In the genomic region with DNA sequence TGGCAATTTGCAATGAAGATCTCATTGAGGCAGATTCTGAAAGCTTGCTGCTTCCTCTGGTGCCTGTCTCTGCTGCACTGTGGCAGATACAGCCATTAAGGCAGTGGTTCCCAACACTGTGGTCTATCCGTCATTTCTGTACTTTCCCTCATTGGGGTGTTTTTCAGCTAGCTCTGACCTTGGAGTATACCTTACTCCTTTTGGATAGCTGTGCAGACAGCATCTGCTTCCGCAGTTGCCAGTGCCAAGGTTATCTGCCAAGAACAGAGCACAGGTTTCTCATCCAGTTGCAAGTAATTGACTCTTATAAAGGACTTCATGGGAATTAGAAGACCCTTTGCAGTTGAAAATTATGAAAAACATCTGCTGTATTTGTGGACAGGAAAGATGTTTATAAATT, we compare ENCODE assay signal across 18 mouse cellular contexts.
DNase-seq lines count a peak whose midpoint lies in the region; ATAC-seq lines count a peak whose summit lies in the region.
"Had no signal": no experiment of that assay in that cellular context is flagged by ENCODE, and none has a peak within 500 bp of the region (broad histone marks: within the 10 kb centered on the region; RNA-seq: fewer than 3 reads in every experiment).

No protein-coding gene starts in this region.

- DNase-seq in heart, embryonic 10.5 days (ENCODE audit: low spot score), result no peak
- no peak for DNase-seq in heart, adult 11 months
- DNase-seq in lung, postnatal 25 days (ENCODE audit: low spot score), result no peak
- DNase-seq in layer of hippocampus, adult 8-10 months (ENCODE audit: low spot score in 2 of 2), result no peak
- DNase-seq: adrenal gland, adult 2 months; cerebellum, adult 11-12 months; layer of hippocampus, adult 9-11 months; right cerebral cortex, postnatal 14 days; thymus, postnatal 14 days had no signal

- 66% methylated on average over 2 of the region's 2 CpGs for WGBS in heart, embryonic 10.5 days
- WGBS in lung, embryonic 16.5 days, result 55% methylated on average over 2 of the region's 2 CpGs
- 50% methylated on average over 2 of the region's 2 CpGs for WGBS in heart, embryonic 16.5 days

- no peak overlapping the region for H3K4me2 ChIP-seq in lung, embryonic 16.5 days (ENCODE audit: low read depth, low read length)
- H3K4me2 ChIP-seq in heart, embryonic 16.5 days (ENCODE audit: low read depth, low read length), result no peak overlapping the region
- H3K4me2 ChIP-seq: forebrain, embryonic 13.5 days; limb, embryonic 13.5 days; lung, embryonic 15.5 days; neural tube, embryonic 13.5 days had no signal

- no peaks in the 10 kb centered on the region for H3K9me3 ChIP-seq in heart, embryonic 10.5 days
- no peaks in the 10 kb centered on the region for H3K9me3 ChIP-seq in lung, embryonic 16.5 days (ENCODE audit: control insufficient read depth, low read length)
- no peaks in the 10 kb centered on the region for H3K9me3 ChIP-seq in heart, embryonic 16.5 days (replicated peaks; ENCODE audit: control insufficient read depth, low read length)
- H3K9me3 ChIP-seq: embryonic facial prominence, embryonic 10.5 days; forebrain, embryonic 13.5 days; limb, embryonic 13.5 days; lung, embryonic 15.5 days; midbrain, embryonic 10.5 days; neural tube, embryonic 13.5 days had no signal

- H3K27me3 ChIP-seq in heart, embryonic 10.5 days (ENCODE audit: insufficient read depth, poor library complexity, severe bottlenecking), result no peaks in the 10 kb centered on the region
- no peaks in the 10 kb centered on the region for H3K27me3 ChIP-seq in lung, embryonic 16.5 days (ENCODE audit: control insufficient read depth, insufficient read depth, low read depth, low read length)
- no peaks in the 10 kb centered on the region for H3K27me3 ChIP-seq in heart, embryonic 16.5 days (ENCODE audit: control insufficient read depth, insufficient read depth, low read length)
- H3K27me3 ChIP-seq: forebrain, embryonic 13.5 days; limb, embryonic 13.5 days; lung, embryonic 15.5 days; neural tube, embryonic 13.5 days had no signal

- no peak overlapping the region for H3K9ac ChIP-seq in lung, embryonic 16.5 days (ENCODE audit: low read length)
- H3K9ac ChIP-seq in heart, embryonic 16.5 days (ENCODE audit: low read length), result no peak overlapping the region
- H3K9ac ChIP-seq: forebrain, embryonic 13.5 days; limb, embryonic 13.5 days; lung, embryonic 15.5 days; neural tube, embryonic 13.5 days had no signal

- H3K27ac ChIP-seq in heart, embryonic 10.5 days, result peak overlapping the region; percentile 73
- H3K27ac ChIP-seq in lung, embryonic 16.5 days (ENCODE audit: low read length), result peak overlapping the region; percentile 7; the same call in 1 of the 2 replicates
- peak overlapping the region; percentile 73 for H3K27ac ChIP-seq in heart, embryonic 16.5 days (ENCODE audit: low read length)
- H3K27ac ChIP-seq: embryonic facial prominence, embryonic 10.5 days; forebrain, embryonic 13.5 days; limb, embryonic 13.5 days; lung, embryonic 15.5 days; midbrain, embryonic 10.5 days; neural tube, embryonic 13.5 days had no signal

- peaks cover 34% of the 10 kb centered on the region for H3K4me1 ChIP-seq in heart, embryonic 10.5 days
- peaks cover 4% of the 10 kb centered on the region; the same call in 1 of the 2 replicates for H3K4me1 ChIP-seq in lung, embryonic 16.5 days (replicated peaks; ENCODE audit: control insufficient read depth, insufficient read depth, low read length)
- H3K4me1 ChIP-seq in heart, embryonic 16.5 days (ENCODE audit: control insufficient read depth, insufficient read depth, low read length), result peaks cover 21% of the 10 kb centered on the region
- H3K4me1 ChIP-seq: forebrain, embryonic 13.5 days; limb, embryonic 13.5 days; lung, embryonic 15.5 days; neural tube, embryonic 13.5 days had no signal

- ATAC-seq in lung, embryonic 16.5 days (ENCODE audit: low read depth), result peak; percentile 56
- ATAC-seq in heart, embryonic 16.5 days (replicated peaks; ENCODE audit: extremely low read depth, insufficient read depth, low FRiP score), result no peak
- peak; percentile 47 for ATAC-seq in megakaryocyte progenitor cell, adult 5-6 weeks (replicated peaks; ENCODE audit: poor library complexity)
- ATAC-seq: forebrain, embryonic 13.5 days had no signal

- H3K36me3 ChIP-seq in heart, embryonic 10.5 days, result no peaks in the 10 kb centered on the region
- H3K36me3 ChIP-seq in lung, embryonic 16.5 days (ENCODE audit: control insufficient read depth, insufficient read depth, low read length), result no peaks in the 10 kb centered on the region
- no peaks in the 10 kb centered on the region for H3K36me3 ChIP-seq in heart, embryonic 16.5 days (ENCODE audit: control insufficient read depth, insufficient read depth)
- H3K36me3 ChIP-seq: embryonic facial prominence, embryonic 10.5 days; limb, embryonic 13.5 days; lung, embryonic 15.5 days; midbrain, embryonic 10.5 days; neural tube, embryonic 13.5 days had no signal

- no peak overlapping the region for H3K4me3 ChIP-seq in heart, embryonic 10.5 days
- no peak overlapping the region for H3K4me3 ChIP-seq in lung, embryonic 16.5 days (ENCODE audit: low read length)
- H3K4me3 ChIP-seq in heart, embryonic 16.5 days (ENCODE audit: low read length), result no peak overlapping the region
- H3K4me3 ChIP-seq: embryonic facial prominence, embryonic 10.5 days; forebrain, embryonic 13.5 days; limb, embryonic 13.5 days; lung, embryonic 15.5 days; midbrain, embryonic 10.5 days; neural tube, embryonic 13.5 days had no signal

Comparison
In these comparisons a context has a peak if more than half of its experiments do, and no peak if none do; other contexts are left out.
1. H3K27ac ChIP-seq: peak in every context shown above with its lines; median percentile 73 in heart, embryonic 10.5 days; 73 in heart, embryonic 16.5 days; 7 in lung, embryonic 16.5 days.